Mouse (Mus musculus) myocyte (in vitro differentiated cells): Measurements from ENCODE around the gene Cflar.

Experiments used
- POLR2A ChIP-seq: IDR thresholded peaks from one replicate; pipeline ENCODE4 v1.6.1; 2011; ENCODE audit warnings: low read depth, mild to moderate bottlenecking, control low read depth, moderate library complexity; ENCODE audit not compliant: insufficient read length
- SRF ChIP-seq: IDR thresholded peaks from one replicate; pipeline ENCODE4 v1.6.1; 2011; ENCODE audit warnings: low read depth; ENCODE audit not compliant: control insufficient read depth, insufficient read length

GRCm38 (mm10) chr1:58759451-58759850 is 48.1 kb downstream of the Cflar start:
- no peak for TF ChIP-seq POLR2A
- no peak for TF ChIP-seq SRF
